19 mouse cellular contexts compared by ENCODE assay signal in genomic region chr5:53934826-53935225, GRCm38 (mm10).
DNase-seq lines count a peak whose midpoint lies in the region; ATAC-seq and TF ChIP-seq lines count a peak whose summit lies in the region.
"Had no signal": no experiment of that assay in that cellular context is flagged by ENCODE, and none has a peak within 500 bp of the region (broad histone marks: within the 10 kb centered on the region; RNA-seq: fewer than 3 reads in every experiment).

No protein-coding gene starts in this region.

- no peaks in the 10 kb centered on the region for H3K27me3 ChIP-seq in myocyte (ENCODE audit: control insufficient read depth, insufficient read depth, insufficient read length)
- H3K27me3 ChIP-seq in intestine, embryonic 16.5 days (replicated peaks; ENCODE audit: control insufficient read depth, insufficient read depth, low read length) = no peaks in the 10 kb centered on the region
- H3K27me3 ChIP-seq: forebrain, embryonic 13.5 days; hindbrain, embryonic 15.5 days had no signal

- peak overlapping the region; percentile 32 for H3K4me2 ChIP-seq in myocyte (ENCODE audit: low read depth)
- no peak overlapping the region for H3K4me2 ChIP-seq in intestine, embryonic 16.5 days (ENCODE audit: low read depth, low read length)
- H3K4me2 ChIP-seq: forebrain, embryonic 13.5 days; heart, embryonic 13.5 days; hindbrain, embryonic 15.5 days had no signal

- intact Hi-C loops in gastrocnemius, adult 2 months (cut with DNase I) = loop anchor here (5.0 kb wide), 1 partner anchor 33 kb away; no protein-coding TSS in a partner anchor

- ATAC-seq in intestine, embryonic 16.5 days = no peak
- no peak for ATAC-seq in cerebellum, adult (ENCODE audit: insufficient number of reproducible peaks, low FRiP score, low TSS enrichment)
- ATAC-seq: forebrain, embryonic 13.5 days; forebrain, postnatal 0 days; intestine, postnatal 0 days had no signal

- no peak for TF ChIP-seq POLR2A in myocyte (IDR thresholded peaks at IDR 0.05; ENCODE audit: insufficient read length, low read depth)

- no peak overlapping the region for H3ac ChIP-seq in myocyte (ENCODE audit: control insufficient read depth, insufficient read length)

- no peak for TF ChIP-seq CTCF in gastrocnemius, adult 2 months (IDR thresholded peaks at IDR 0.05)

- H3K4me3 ChIP-seq in gastrocnemius, adult 2 months = no peak overlapping the region
- H3K4me3 ChIP-seq in myocyte = no peak overlapping the region
- H3K4me3 ChIP-seq in intestine, embryonic 16.5 days (ENCODE audit: low read length) = no peak overlapping the region
- H3K4me3 ChIP-seq: embryonic facial prominence, embryonic 10.5 days; forebrain, embryonic 13.5 days; heart, embryonic 13.5 days; hindbrain, embryonic 15.5 days had no signal

- H3K9me3 ChIP-seq in intestine, embryonic 16.5 days (ENCODE audit: control insufficient read depth, low read length) = no peaks in the 10 kb centered on the region
- H3K9me3 ChIP-seq: embryonic facial prominence, embryonic 10.5 days; forebrain, embryonic 13.5 days; heart, embryonic 13.5 days; hindbrain, embryonic 15.5 days had no signal

- H3K9ac ChIP-seq in intestine, embryonic 16.5 days (ENCODE audit: low read depth, low read length) = no peak overlapping the region
- H3K9ac ChIP-seq: forebrain, embryonic 13.5 days; forebrain, postnatal 0 days; heart, embryonic 13.5 days; hindbrain, embryonic 15.5 days had no signal

- DNase-seq in adrenal gland, adult (ENCODE audit: inconsistent age in 2 of 2, low spot score in 1 of 2) = peak; percentile 38 to 79
- DNase-seq in adrenal gland, postnatal 4 days (ENCODE audit: low spot score in 2 of 2) = no peak
- DNase-seq in gastrocnemius, adult 2 months = no peak
- DNase-seq in gastrocnemius, postnatal 10 days = no peak
- DNase-seq: cerebellum, adult 2 months; cerebellum, postnatal 10 days; forebrain, postnatal 0 days; gastrocnemius, postnatal 36 days; heart, adult 11 months; heart, postnatal 36 days; kidney, adult 8-10 months had no signal

- WGBS in intestine, embryonic 16.5 days = 87% methylated on average over 1 of the region's 1 CpGs

- H3K79me2 ChIP-seq in myocyte (ENCODE audit: control insufficient read depth, insufficient read depth) = no peaks in the 10 kb centered on the region

- H3K27ac ChIP-seq in gastrocnemius, adult 2 months = peak overlapping the region; percentile 54; the same call in 1 of the 2 replicates
- H3K27ac ChIP-seq in intestine, embryonic 16.5 days (ENCODE audit: low read length) = no peak overlapping the region
- H3K27ac ChIP-seq: embryonic facial prominence, embryonic 10.5 days; forebrain, embryonic 13.5 days; heart, embryonic 13.5 days; hindbrain, embryonic 15.5 days had no signal

- H3K4me1 ChIP-seq in intestine, embryonic 16.5 days (ENCODE audit: control insufficient read depth, insufficient read depth, low read length) = no peaks in the 10 kb centered on the region
- H3K4me1 ChIP-seq: embryonic facial prominence, embryonic 10.5 days; forebrain, embryonic 13.5 days; hindbrain, embryonic 15.5 days had no signal

- no peaks in the 10 kb centered on the region for H3K36me3 ChIP-seq in myocyte (ENCODE audit: control insufficient read depth, insufficient read depth)
- no peaks in the 10 kb centered on the region for H3K36me3 ChIP-seq in intestine, embryonic 16.5 days (ENCODE audit: control insufficient read depth, insufficient read depth, low read length)
- H3K36me3 ChIP-seq: embryonic facial prominence, embryonic 10.5 days; heart, embryonic 13.5 days; hindbrain, embryonic 15.5 days had no signal

TF ChIP-seq in myocyte, 11 proteins besides CTCF, POLR2A, EP300 and RAD21:
- TF ChIP-seq REST (IDR thresholded peaks at IDR 0.05; ENCODE audit: insufficient read depth, insufficient read length) (no peak), TCF3 (IDR thresholded peaks at IDR 0.05; ENCODE audit: insufficient read length, low read depth) (no peak), MYOD1 (IDR thresholded peaks at IDR 0.05; ENCODE audit: control insufficient read depth in 1 of 3, insufficient read length in 2 of 3, low read depth in 2 of 3) (peak; percentile 91 to 95 (median 92)), MAX (IDR thresholded peaks at IDR 0.05; ENCODE audit: low read depth) (no peak), MYOG (IDR thresholded peaks at IDR 0.05; ENCODE audit: control insufficient read depth in 1 of 3, insufficient read depth in 1 of 3, insufficient read length in 2 of 3, low read depth in 2 of 3) (peak in 2 of 3 experiments; percentile 70 to 77), TCF12 (IDR thresholded peaks at IDR 0.05; ENCODE audit: insufficient read depth, poor library complexity, severe bottlenecking) (peak; percentile 70)
TF ChIP-seq in myocyte: peak in this region for 3.

Comparison
In these comparisons a context has a peak if more than half of its experiments do, and no peak if none do; other contexts are left out.
1. DNase-seq: peak in adrenal gland, adult (2 of 2); none in adrenal gland, postnatal 4 days (0 of 2), gastrocnemius, adult 2 months (single experiment) and gastrocnemius, postnatal 10 days (single experiment).